Mouse (Mus musculus) gastrocnemius, adult 8-10 months (tissue): Measurements from ENCODE around the gene Il15ra. TPM values are rescaled to one million over a fixed set of nuclear protein-coding genes. Genes with fewer than 3 reads are reported as not detected.

Experiments
- DNase-seq, 2 experiments: peaks; one replicate each; pipeline ENCODE4 v3.0.0; 2022; ENCODE audit warnings: low spot score in 2 of 2
- total RNA-seq, 4 experiments: library from RNA; stranded (reverse); gene quantifications; 2 replicates each; pipeline ENCODE4 v1.2.4; 2022

Il15ra gene
- total RNA-seq = 10 to 100 TPM; 15.5 to 25.7 (median 19.9) TPM

GRCm38 (mm10) chr2:11705201-11706025, at the start of gene Il15ra:
TSS of gene Il15ra (plus strand) at chr2:11705290.
- peak; percentile 89 to 91 for DNase-seq

GRCm38 (mm10) chr2:11657581-11657980, 47.5 kb upstream of the Il15ra start:
- no peak for DNase-seq

GRCm38 (mm10) chr2:11659263-11659662, 45.8 kb upstream of the Il15ra start:
- DNase-seq = no peak

DNA sequence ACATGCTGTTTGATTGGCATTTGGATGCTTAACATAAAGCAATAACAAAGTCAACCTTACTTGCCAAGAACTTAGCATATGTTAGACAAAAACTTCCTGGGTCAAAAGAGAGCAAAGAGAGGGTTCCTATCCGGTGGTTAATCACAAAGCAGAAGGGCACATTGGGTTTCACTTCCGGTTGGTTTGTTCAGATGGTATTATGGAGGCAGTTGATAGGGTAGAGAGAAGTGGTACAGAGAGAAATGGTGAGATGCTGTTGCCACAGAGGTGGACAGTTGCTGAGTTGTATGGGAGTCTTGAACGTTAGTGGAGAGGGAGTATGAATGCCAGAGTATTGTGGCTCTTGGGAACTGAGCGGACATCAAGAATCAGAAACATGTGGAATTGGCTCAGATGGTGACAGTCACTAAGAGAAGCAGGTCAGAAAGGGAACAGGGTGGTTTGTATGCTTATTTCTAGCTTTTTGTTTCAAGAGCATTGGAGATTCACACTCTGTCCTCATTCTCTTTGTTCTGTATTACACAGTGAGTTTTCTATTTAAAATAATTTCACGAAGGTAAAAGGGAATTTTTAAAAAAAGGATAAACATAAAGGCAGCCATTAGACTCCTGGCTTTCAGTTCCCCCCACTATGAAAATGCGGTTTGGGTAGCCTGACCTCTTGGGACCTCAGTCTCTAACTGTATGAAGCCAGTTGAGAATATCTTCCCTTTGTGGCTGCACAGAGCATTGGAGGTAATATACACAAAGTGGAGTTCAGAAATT, 42.8 kb upstream of the Il15ra start:
- DNase-seq = no peak

DNA sequence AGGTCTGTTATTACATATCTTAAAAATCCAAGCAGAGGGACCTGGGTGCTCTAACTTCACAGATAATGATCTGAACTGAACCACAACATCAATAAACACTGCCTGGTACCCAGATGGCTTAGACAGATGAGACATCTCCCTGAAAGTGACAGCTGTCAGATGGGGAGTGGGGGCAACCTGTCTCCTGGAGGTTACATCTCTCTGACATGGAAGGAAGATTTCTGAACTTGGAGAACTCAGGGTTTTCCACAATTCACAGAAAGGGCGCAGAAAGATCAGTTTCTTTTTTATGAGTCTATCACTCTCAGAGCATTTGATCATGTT, 42.2 kb upstream of the Il15ra start:
- DNase-seq = no peak

GRCm38 (mm10) chr2:11663961-11664360, 41.1 kb upstream of the Il15ra start:
- DNase-seq = peak; percentile 73 to 82

DNA sequence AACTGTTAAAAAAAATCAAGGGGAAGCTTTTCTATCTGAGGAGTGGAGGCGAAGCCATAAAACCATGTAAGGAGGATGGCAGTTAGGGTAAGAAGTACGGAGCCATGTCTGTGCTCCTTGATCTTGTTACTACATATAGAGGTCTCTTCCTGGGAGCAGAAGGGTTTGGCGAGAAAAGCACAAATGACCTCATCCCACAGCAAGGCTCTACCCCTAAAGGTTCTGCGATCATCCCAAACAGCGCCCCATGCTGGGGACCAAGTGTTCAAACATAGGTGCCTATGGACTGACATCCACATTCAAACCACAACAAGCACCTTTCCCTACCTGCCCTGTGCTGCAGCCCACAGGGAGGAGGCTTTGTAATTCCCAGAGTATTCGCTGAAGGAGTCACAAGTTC, 40.7 kb upstream of the Il15ra start:
- DNase-seq = no peak

DNA sequence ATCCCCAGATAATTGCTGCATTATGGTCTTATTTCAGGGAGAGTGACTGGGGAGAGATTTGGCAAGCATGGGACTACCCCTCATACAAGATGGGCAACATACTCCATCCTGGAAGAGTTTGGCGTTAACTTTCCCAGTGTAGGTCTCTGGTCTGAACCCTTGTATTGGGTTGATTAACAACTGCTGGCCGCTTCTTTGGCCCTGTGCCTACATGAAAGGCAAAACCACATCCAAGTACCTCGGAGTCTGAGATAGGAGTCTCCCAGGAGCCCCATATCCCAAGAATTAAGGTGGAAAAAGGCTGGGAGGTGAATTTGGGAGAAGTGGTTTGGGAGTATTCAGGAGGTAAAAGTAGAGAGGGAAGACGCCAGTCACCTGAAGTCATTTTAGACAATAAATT, 40.3 kb upstream of the Il15ra start:
- peak in 1 of 2 experiments; percentile 18 for DNase-seq

DNA sequence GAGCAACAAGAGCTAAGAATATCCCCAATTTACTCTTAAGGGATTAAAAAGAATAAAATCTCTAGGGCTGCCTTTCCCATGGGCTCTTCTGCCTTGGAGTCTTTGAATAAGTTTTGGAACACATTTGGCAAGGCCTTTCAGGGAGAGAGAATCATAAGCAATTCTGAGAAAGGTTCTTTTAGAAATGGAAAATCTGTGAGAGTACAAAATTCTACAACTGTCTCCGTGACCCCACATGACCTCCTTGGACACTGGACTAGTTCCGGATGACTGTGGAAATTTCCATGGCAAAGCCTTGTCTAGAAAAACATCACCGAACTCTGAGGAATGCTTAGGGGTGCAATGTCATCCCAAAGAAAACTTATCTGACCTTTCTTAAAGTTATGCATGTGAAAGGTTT, 39.8 kb upstream of the Il15ra start:
- peak in 1 of 2 experiments; percentile 29 for DNase-seq

DNA sequence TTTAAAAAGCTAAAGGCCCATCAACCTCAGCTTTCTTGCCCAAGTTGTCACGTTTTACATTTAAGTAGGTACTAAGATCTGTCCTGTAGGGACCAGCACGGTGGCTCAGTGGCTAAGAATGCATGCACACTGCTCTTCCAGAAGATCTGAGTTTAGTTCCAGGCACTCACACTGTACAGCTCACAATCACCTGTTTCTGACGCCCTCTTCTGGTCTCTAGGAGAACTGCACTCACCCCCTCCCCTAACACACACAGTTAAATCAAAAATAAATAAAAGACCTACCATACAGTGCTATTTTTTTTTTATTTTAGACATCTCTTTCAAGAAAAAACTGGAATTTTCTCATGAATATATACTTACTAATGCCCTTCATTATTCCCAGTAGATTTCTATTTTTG, 32.9 kb upstream of the Il15ra start:
- DNase-seq = no peak

DNA sequence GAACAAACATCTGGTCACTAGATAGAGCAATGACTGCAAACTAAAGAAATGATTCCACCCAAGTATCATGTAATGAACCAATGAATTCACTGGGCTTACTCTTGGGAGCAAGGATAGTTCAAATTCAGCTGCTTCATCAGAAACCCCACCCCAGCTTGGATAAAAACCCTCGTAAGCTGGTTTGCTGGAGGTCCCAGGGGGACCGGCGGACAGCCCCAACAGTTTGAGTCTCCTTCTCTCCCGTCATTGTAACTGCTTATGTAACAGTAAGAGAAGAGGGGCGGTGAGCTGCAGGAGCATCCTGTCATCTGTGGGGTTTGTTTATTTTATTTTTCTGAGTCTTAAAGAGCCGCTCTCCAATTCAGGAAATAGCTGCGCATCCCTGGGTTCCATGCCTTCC, 25.5 kb upstream of the Il15ra start:
- peak; percentile 23 to 52 for DNase-seq

GRCm38 (mm10) chr2:11682712-11683111, 22.4 kb upstream of the Il15ra start:
- no peak for DNase-seq

DNA sequence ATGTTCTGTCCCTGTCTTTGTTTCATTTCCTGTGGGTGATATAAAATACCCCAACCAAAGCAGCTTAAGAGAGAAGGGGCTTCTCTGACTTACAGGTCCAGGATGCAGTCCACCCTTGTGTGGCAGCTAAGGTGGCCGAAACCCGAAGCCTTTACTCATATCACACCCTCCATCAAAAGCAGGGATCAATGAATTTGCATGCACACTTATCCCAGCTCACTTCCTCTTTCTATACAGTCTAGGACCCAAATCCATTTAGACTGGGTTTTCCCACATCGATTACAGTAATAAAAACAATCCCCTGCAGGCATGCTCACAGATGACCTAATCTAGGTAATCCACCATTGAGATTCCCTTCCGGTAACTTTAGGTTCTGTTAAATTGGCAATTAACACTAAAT, 18.6 kb upstream of the Il15ra start:
- DNase-seq = no peak

- DNase-seq = no peak
Observed at GRCm38 (mm10) chr2:11687436-11687835, 17.7 kb upstream of the Il15ra start.

- DNase-seq = no peak
Observed at GRCm38 (mm10) chr2:11690201-11690890, 14.7 kb upstream of the Il15ra start.

- no peak for DNase-seq
Observed at GRCm38 (mm10) chr2:11693352-11693751, 11.7 kb upstream of the Il15ra start.

DNA sequence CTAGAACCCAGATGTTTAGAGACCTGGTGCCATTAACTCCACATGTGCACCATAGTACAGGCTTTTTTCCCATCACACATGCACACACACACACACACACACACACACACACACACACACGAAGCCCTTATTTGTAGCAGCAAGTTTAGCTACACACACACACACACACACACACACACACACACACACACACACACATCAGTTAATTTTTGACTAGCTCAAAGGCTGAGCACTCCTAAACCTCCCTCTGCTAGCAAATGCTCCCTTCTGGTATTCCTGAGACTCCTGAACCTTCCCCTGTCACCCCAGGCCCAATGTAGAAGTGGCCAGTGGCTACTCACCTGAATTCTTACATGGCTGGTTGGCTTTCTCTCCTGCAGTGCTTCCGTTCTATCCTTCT, 11.0 kb upstream of the Il15ra start:
- DNase-seq = no peak

DNA sequence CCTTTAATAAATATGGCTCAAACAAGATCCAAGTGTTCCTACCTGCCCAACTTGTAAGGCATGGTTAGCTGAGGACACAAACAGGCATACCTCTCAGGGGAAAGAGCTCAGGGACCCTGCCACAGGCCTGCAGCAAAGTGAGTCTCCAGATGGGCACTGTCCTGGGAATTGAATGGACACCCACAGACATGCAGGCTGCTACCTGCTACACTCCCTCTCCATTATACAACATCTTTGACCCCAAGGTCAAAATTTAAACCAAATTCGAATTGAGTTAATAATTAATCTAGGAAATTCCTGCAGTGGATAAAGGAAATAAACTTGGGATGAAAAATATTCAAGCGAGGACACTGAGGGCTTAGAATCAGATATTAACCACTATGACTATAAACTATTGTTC, 9.2 kb upstream of the Il15ra start:
- no peak for DNase-seq

DNA sequence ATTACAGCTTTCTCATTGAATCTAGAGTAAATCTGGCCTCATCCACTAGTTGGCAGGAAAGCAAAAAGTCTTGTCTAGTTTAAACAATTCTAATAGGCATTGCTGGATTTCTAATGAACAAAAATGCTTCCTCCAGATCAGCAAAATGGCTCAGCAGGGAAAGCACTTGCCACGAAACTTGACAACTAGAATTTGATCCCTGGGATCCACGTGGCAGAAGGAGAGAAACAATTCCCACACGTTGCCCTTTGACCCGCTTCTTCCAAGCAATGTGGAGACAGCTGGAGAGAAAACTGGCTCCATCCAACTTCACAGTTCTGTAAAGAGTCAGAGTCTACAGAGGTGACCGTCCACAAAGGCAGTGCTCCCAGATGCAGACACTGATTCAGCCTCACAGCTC, 6.1 kb upstream of the Il15ra start:
- DNase-seq = no peak

DNA sequence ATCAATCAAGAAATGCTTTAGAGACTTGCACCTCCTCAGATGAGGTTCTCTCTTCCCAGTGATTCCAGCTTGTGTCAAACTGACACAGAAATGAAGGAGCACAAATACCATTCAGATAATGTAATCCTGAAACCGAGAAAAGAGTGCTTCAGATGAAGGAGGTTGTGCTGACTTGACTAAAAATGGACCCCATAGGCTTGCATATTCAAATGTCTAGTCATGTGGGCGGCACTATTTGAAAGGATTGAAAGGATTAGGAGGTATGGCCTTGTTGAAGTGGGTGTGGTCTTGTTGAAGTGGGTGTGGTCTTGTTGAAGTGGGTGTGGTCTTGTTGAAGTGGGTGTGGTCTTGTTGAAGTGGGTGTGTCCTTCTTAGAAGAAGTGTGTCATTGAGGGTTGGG, 5.2 kb upstream of the Il15ra start:
- no peak for DNase-seq

DNA sequence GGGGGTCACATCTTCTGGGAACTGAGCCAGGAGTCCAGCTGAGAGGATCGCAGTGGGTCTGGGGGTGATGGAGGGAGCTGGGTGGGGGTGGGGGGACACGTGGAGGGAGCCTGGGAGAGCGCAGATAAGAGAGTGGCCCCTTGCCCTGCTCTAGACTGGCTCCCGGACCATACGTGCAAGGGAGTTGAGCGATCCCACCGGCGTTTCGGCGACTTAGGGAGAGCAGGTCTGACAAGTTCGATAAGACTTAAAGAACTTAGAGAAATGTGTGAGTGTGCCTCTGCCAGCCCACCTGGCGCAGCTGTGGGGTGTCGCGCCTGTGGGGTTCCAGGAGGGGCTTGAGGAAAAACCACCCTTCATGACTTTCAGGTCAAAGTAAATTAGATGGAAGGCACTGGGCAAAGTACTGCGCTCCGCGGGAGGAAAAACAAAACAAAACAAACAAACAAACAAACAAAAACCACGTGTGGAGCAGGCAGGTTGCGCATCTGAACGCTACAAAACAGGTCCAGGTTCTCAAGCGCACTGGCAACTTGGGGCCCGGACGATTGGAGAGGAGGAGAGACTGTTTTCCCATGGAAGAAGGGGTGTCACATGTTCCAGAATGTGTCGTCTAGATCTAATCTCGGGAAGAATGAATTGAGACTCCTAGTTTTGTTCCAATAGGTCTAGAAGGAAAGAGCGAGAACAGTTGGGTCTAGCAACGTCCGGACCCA, 1.1 kb downstream of the Il15ra start:
- no peak for DNase-seq

- no peak for DNase-seq
Observed at GRCm38 (mm10) chr2:11706746-11707065, 1.6 kb downstream of the Il15ra start.
